Mouse (Mus musculus) liver, embryonic 14 days (tissue): Measurements from ENCODE around the gene Brpf1. TPM values are rescaled to one million over a fixed set of nuclear protein-coding genes. Genes with fewer than 3 reads are reported as not detected.

ENCODE experiments used
- polyA plus RNA-seq: library from polyadenylated mRNA; depleted of rRNA; stranded (reverse); fragments of >200 nt; gene quantifications from 2 replicates; pipeline ENCODE4 v1.2.3, GENCODE M21; 2012; rRNA removed

The Brpf1 gene
- 10.3 and 12.5 TPM in 2 replicates for polyA plus RNA-seq

DNA sequence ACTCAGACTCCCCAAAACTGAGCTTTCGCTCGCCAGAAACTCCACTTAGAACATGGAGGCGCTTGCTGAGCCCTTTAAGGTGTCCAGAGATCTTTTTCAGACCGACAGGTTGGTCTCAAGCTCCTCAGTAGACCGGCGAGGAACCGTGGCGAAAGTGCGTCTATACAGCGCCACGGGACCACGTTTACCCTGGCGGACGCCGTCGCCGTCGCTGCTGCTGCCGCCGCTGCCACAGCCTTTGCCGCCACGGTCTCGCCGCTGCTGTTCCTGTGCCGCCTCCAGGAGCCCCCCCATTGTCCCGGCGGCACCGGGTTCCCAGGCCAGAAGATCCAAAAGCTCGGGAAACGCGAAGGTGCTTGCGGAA is at the start of gene Brpf1:
TSS of gene Brpf1 (plus strand) at position 152 of the 364 bp plus-strand sequence.

DNA sequence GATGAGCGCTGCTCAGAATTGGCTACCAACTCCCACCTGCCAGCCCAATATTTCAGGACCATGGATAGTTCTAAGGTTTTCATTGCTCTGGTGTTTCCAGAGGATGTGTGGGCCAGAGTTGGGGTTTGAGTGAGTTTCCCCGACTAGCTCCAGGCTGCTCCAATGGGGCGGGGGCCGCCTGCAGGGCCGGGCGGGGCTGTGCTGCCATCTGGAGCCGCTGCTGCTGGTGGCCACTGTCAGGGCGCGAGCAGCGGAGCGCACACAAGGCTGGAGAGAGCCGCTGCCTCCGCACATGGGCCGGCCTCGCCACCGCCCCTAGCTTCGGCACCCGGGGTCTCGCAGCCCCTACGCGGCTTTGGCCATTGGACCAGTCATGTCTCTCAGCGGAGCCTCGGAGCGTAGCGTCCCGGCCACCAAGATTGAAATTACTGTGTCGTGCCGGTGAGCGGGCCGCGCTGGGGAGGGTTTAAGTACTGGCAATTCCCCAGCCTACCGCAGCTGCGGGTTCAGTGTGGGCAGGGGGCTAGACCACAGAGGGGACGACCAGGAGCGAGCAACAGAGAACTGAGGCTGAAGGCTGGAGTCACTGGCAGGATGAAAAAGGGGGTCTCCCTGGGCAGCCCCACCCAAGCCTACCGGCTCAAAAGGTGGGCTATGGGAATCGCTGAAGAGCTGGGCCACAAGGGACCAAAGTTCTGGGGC is 24.7 kb upstream of the Brpf1 start, which contains the start of gene Cpne9:
TSS of gene Cpne9 (plus strand) at position 207 of the 702 bp plus-strand sequence.

GRCm38 (mm10) chr6:113326533-113327315 is 19.8 kb downstream of the Brpf1 start, which contains the start of gene Ogg1:
TSS of gene Ogg1 (plus strand) at chr6:113326972.

GRCm38 (mm10) chr6:113343177-113344092 is 36.5 kb downstream of the Brpf1 start, which contains the start of gene Camk1:
TSS of gene Camk1 (minus strand) at chr6:113343984.

Other genes with a start within 250 kb of the Brpf1 start
- 11.2 and 13.9 TPM in 2 replicates for gene Setd5, start 229.8 kb upstream of the Brpf1 start, polyA plus RNA-seq
- gene Lhfpl4, start 111.8 kb upstream of the Brpf1 start, polyA plus RNA-seq, result 0.02 TPM in 2 replicates
- gene Mtmr14, start 69.3 kb upstream of the Brpf1 start, polyA plus RNA-seq, result 10.2 and 11.7 TPM in 2 replicates
- 0.01 and 0.02 TPM in 2 replicates for gene Cpne9, start 24.8 kb upstream of the Brpf1 start, polyA plus RNA-seq
- gene Ogg1, start 19.8 kb downstream of the Brpf1 start, polyA plus RNA-seq, result 7.3 and 8.2 TPM in 2 replicates
- gene Camk1, start 36.8 kb downstream of the Brpf1 start, polyA plus RNA-seq, result 8.9 and 9.5 TPM in 2 replicates
- 14.0 and 15.7 TPM in 2 replicates for gene Tada3, start 70.7 kb downstream of the Brpf1 start, polyA plus RNA-seq
- 39.9 and 50.0 TPM in 2 replicates for gene Arpc4, start 71.0 kb downstream of the Brpf1 start, polyA plus RNA-seq
- 1.7 and 2.2 TPM in 2 replicates for gene Ttll3, start 82.1 kb downstream of the Brpf1 start, polyA plus RNA-seq
- gene Rpusd3, start 112.2 kb downstream of the Brpf1 start, polyA plus RNA-seq, result 10.2 and 11.6 TPM in 2 replicates
- 0.02 TPM in 1 of 2 replicates, not detected in the other for gene Cidec, start 128.6 kb downstream of the Brpf1 start, polyA plus RNA-seq
- gene Jagn1, start 135.4 kb downstream of the Brpf1 start, polyA plus RNA-seq, result 21.3 and 24.6 TPM in 2 replicates
- 0.08 and 0.14 TPM in 2 replicates for gene Il17re, start 151.3 kb downstream of the Brpf1 start, polyA plus RNA-seq
- gene Il17rc, start 164.3 kb downstream of the Brpf1 start, polyA plus RNA-seq, result 3.1 and 3.4 TPM in 2 replicates
- 2.8 and 3.3 TPM in 2 replicates for gene Creld1, start 176.2 kb downstream of the Brpf1 start, polyA plus RNA-seq
- 0.01 TPM in 1 of 2 replicates, not detected in the other for gene Prrt3, start 194.8 kb downstream of the Brpf1 start, polyA plus RNA-seq
- gene Emc3, start 224.5 kb downstream of the Brpf1 start, polyA plus RNA-seq, result 19.8 and 23.1 TPM in 2 replicates
- 7.8 and 9.5 TPM in 2 replicates for gene Fancd2, start 224.5 kb downstream of the Brpf1 start, polyA plus RNA-seq